Mouse (Mus musculus) CH12.LX (cell line): ENCODE measurements around the gene Actn4. TPM values are rescaled to one million over a fixed set of nuclear protein-coding genes. Genes with fewer than 3 reads are reported as not detected.
A peak's percentile ranks its signal among the peaks of the same experiment; 100 is the strongest.

ENCODE experiments used
- DNase-seq: peaks from one replicate; pipeline ENCODE4 v3.0.0-alpha.2; 2013; ENCODE audit errors: extremely low read depth
- H3K27ac ChIP-seq: 2 replicates; pipeline ENCODE4 v1.5.1; 2012; ENCODE audit warnings: low read depth, mild to moderate bottlenecking, control low read depth, moderate library complexity; ENCODE audit not compliant: insufficient read depth
- H3K27me3 ChIP-seq: replicated peaks from 2 replicates; pipeline ENCODE3; 2012; ENCODE audit warnings: inconsistent platforms
- H3K36me3 ChIP-seq, 2 experiments: replicated peaks in 1 of 2; 2 replicates each; pipeline versions ENCODE3 to v1.6.1; 2012; ENCODE audit warnings: inconsistent platforms in 1 of 2, low read length in 1 of 2, mild to moderate bottlenecking in 1 of 2, mixed read lengths in 1 of 2, moderate library complexity in 1 of 2; ENCODE audit not compliant: control insufficient read depth in 1 of 2, insufficient read depth in 1 of 2
- H3K4me1 ChIP-seq, 2 experiments: 2 replicates each; pipeline ENCODE4 v1.6.1; 2012; ENCODE audit warnings: inconsistent platforms in 1 of 2, moderate library complexity in 1 of 2; ENCODE audit not compliant: insufficient read depth in 2 of 2, control insufficient read depth in 1 of 2
- H3K4me2 ChIP-seq: 2 replicates; pipeline ENCODE4 v1.6.1; 2012; ENCODE audit warnings: low read depth, mild to moderate bottlenecking, control low read depth; ENCODE audit not compliant: poor library complexity, insufficient read depth, severe bottlenecking
- H3K4me3 ChIP-seq, 3 experiments: fragments of 150-350 bp in 1 of 3; sonication (generic) in 1 of 3; replicated peaks in 1 of 3; 2 replicates each; pipeline versions ENCODE3 to v1.5.1; 2011 to 2012; ENCODE audit warnings: low read depth in 2 of 3, low read length in 2 of 3, mild to moderate bottlenecking in 2 of 3, moderate library complexity in 2 of 3, control low read depth in 1 of 3, improper control_type of control experiment in 1 of 3, inconsistent platforms in 1 of 3, mixed read lengths in 1 of 3; ENCODE audit not compliant: poor library complexity in 1 of 3
- H3K79me2 ChIP-seq: replicated peaks from 2 replicates; pipeline ENCODE4 v1.6.1; 2012; ENCODE audit warnings: mild to moderate bottlenecking, moderate library complexity; ENCODE audit not compliant: control insufficient read depth, poor library complexity, insufficient read depth, severe bottlenecking; ENCODE audit errors: extremely low read depth
- H3K9ac ChIP-seq: 2 replicates; pipeline ENCODE4 v1.6.1; 2012; ENCODE audit warnings: low read depth, mild to moderate bottlenecking, control low read depth, moderate library complexity; ENCODE audit not compliant: insufficient read depth
- H3K9me3 ChIP-seq: replicated peaks from 2 replicates; pipeline ENCODE3; 2012; ENCODE audit warnings: low read length, inconsistent platforms, mixed read lengths
- BHLHE40 ChIP-seq: IDR thresholded peaks from 2 replicates; pipeline ENCODE4 v1.6.1; 2011; ENCODE audit warnings: mild to moderate bottlenecking, low read depth, low read length, improper control_type of control experiment
- CHD2 ChIP-seq: IDR thresholded peaks from 2 replicates; pipeline ENCODE4 v1.6.1; 2011; ENCODE audit warnings: low read length, improper control_type of control experiment
- ELF1 ChIP-seq: IDR thresholded peaks from 2 replicates; pipeline ENCODE4 v1.6.1; 2014; ENCODE audit warnings: low read depth, mild to moderate bottlenecking, inconsistent platforms, low read length, improper control_type of control experiment
- EP300 ChIP-seq: IDR thresholded peaks from 2 replicates; pipeline ENCODE4 v1.6.1; 2011; ENCODE audit warnings: low read length, improper control_type of control experiment
- ETS1 ChIP-seq: conservative IDR thresholded peaks from 2 replicates; pipeline ENCODE4 v1.6.1; 2012; ENCODE audit warnings: low read depth, mild to moderate bottlenecking, inconsistent platforms, low read length, improper control_type of control experiment, moderate library complexity
- HCFC1 ChIP-seq: IDR thresholded peaks from 2 replicates; pipeline ENCODE4 v1.6.1; 2012; ENCODE audit warnings: low read depth, mild to moderate bottlenecking, inconsistent platforms, low read length, improper control_type of control experiment
- IRF4 ChIP-seq: IDR thresholded peaks from 2 replicates; pipeline ENCODE4 v1.6.1; 2014; ENCODE audit warnings: low read depth, mild to moderate bottlenecking, inconsistent platforms, low read length, improper control_type of control experiment
- JUN ChIP-seq: IDR thresholded peaks from 2 replicates; pipeline ENCODE4 v1.6.1; 2011; ENCODE audit warnings: low read depth, mild to moderate bottlenecking, low read length, improper control_type of control experiment, moderate library complexity; ENCODE audit not compliant: insufficient read depth
- JUND ChIP-seq: conservative IDR thresholded peaks from 2 replicates; pipeline ENCODE4 v1.6.1; 2011; ENCODE audit warnings: low read depth, low read length, improper control_type of control experiment
- KAT2A ChIP-seq: IDR thresholded peaks from 2 replicates; pipeline ENCODE4 v1.6.1; 2012; ENCODE audit warnings: low read length, improper control_type of control experiment, inconsistent platforms; ENCODE audit not compliant: insufficient replicate concordance
- MAFK ChIP-seq: IDR thresholded peaks from 2 replicates; pipeline ENCODE4 v1.6.1; 2011; ENCODE audit warnings: low read length, improper control_type of control experiment; ENCODE audit not compliant: insufficient replicate concordance
- MAX ChIP-seq: IDR thresholded peaks from 2 replicates; pipeline ENCODE4 v1.6.1; 2011; ENCODE audit warnings: low read length, improper control_type of control experiment
- MEF2A ChIP-seq: IDR thresholded peaks from 2 replicates; pipeline ENCODE4 v1.6.1; 2014; ENCODE audit warnings: low read depth, mild to moderate bottlenecking, inconsistent platforms, low read length, improper control_type of control experiment, borderline replicate concordance
- MYC ChIP-seq: IDR thresholded peaks from 2 replicates; pipeline ENCODE4 v1.6.1; 2011; ENCODE audit warnings: low read depth, mild to moderate bottlenecking, improper control_type of control experiment, low read length
- NRF1 ChIP-seq: IDR thresholded peaks from 2 replicates; pipeline ENCODE4 v1.6.1; 2014; ENCODE audit warnings: low read depth, mild to moderate bottlenecking, inconsistent platforms, low read length, improper control_type of control experiment, moderate library complexity
- PAX5 ChIP-seq: IDR thresholded peaks from 2 replicates; pipeline ENCODE4 v1.6.1; 2012; ENCODE audit warnings: low read length, inconsistent platforms, mixed read lengths
- POLR2A ChIP-seq: IDR thresholded peaks from 2 replicates; pipeline ENCODE4 v1.6.1; 2011; ENCODE audit warnings: low read depth, mild to moderate bottlenecking, improper control_type of control experiment, low read length
- POLR2AphosphoS2 ChIP-seq: IDR thresholded peaks from 2 replicates; pipeline ENCODE4 v1.6.1; 2011; ENCODE audit warnings: low read depth, low read length, improper control_type of control experiment
- RAD21 ChIP-seq: IDR thresholded peaks from 2 replicates; pipeline ENCODE4 v1.6.1; 2011; ENCODE audit warnings: low read depth, mild to moderate bottlenecking, low read length, improper control_type of control experiment, moderate library complexity
- SMC3 ChIP-seq: IDR thresholded peaks from 2 replicates; pipeline ENCODE4 v1.6.1; 2011; ENCODE audit warnings: low read depth, low read length, improper control_type of control experiment
- TBP ChIP-seq: conservative IDR thresholded peaks from 2 replicates; pipeline ENCODE4 v1.6.1; 2011; ENCODE audit warnings: low read depth, low read length, improper control_type of control experiment
- TCF12 ChIP-seq: IDR thresholded peaks from 2 replicates; pipeline ENCODE4 v1.6.1; 2014; ENCODE audit warnings: low read depth, mild to moderate bottlenecking, inconsistent platforms, low read length, improper control_type of control experiment
- UBTF ChIP-seq: IDR thresholded peaks from 2 replicates; pipeline ENCODE4 v1.6.1; 2012; ENCODE audit warnings: low read depth, mild to moderate bottlenecking, inconsistent platforms, low read length, improper control_type of control experiment, moderate library complexity
- USF1 ChIP-seq: IDR thresholded peaks from 2 replicates; pipeline ENCODE4 v1.6.1; 2014; ENCODE audit warnings: low read depth, mild to moderate bottlenecking, inconsistent platforms, low read length, improper control_type of control experiment
- USF2 ChIP-seq: conservative IDR thresholded peaks from 2 replicates; pipeline ENCODE4 v1.6.1; 2011; ENCODE audit warnings: low read depth, low read length, improper control_type of control experiment
- ZC3H11A ChIP-seq: IDR thresholded peaks from 2 replicates; pipeline ENCODE4 v1.6.1; 2012; ENCODE audit warnings: low read depth, mild to moderate bottlenecking, inconsistent platforms, low read length, improper control_type of control experiment
- dilution Hi-C: fragments of 300-500 bp; cut with MboI; formaldehyde crosslinking; loops from 2 replicates; pipeline ENCODE4 v1.14.3; 2020; ENCODE audit warnings: low sequenced_read_pairs; ENCODE audit not compliant: extremely low pct_unique_long_range_greater_than_20kb, extremely low pct_ligation_motif_present
- in situ Hi-C: fragments of 300-500 bp; cut with MboI; formaldehyde crosslinking; loops from 3 replicates; pipeline ENCODE4 v1.14.3; 2019; ENCODE audit warnings: low sequenced_read_pairs, low pct_ligation_motif_present, low pct_unique_long_range_greater_than_20kb, mixed read lengths
- polyA plus RNA-seq: library from polyadenylated mRNA; unstranded; fragments of >175 nt; gene quantifications from 2 replicates; pipeline ENCODE4 v1.2.1, GENCODE M21; 2012; ENCODE audit warnings: low read depth; ENCODE audit not compliant: insufficient read length
- total RNA-seq, 2 experiments: library from RNA; depleted of rRNA; stranded (reverse); fragments of 300-350 nt in 1 of 2; fragments of >200 nt in 1 of 2; gene quantifications; 2 replicates each; pipeline ENCODE4 v1.2.3; 2012 to 2014

Actn4 gene
- total and polyA plus RNA-seq, 3 experiments, result 56.9 to 145 (median 63.4) TPM

- peak; percentile 66; the same call in 1 of the 2 replicates for TF ChIP-seq BHLHE40
- no peak for TF ChIP-seq POLR2AphosphoS2
- peak; percentile 65 for TF ChIP-seq CHD2
- 0 out of 2 replicates have a peak, but pooled peaks have one; percentile 3 for TF ChIP-seq JUND
- TF ChIP-seq HCFC1, result no peak
- TF ChIP-seq MAFK, result no peak
- no peak for TF ChIP-seq JUN
- TF ChIP-seq ZC3H11A, result no peak
- TF ChIP-seq SMC3, result no peak
- peak; percentile 94 for TF ChIP-seq IRF4
- TF ChIP-seq KAT2A, result no peak
- TF ChIP-seq RAD21, result no peak; the same call in none of the 2 replicates
- TF ChIP-seq USF2, result no peak
- TF ChIP-seq MEF2A, result peak; percentile 83
- TF ChIP-seq POLR2A, result peak; percentile 27; the same call in 1 of the 2 replicates
- TF ChIP-seq UBTF, result no peak
- no peak for TF ChIP-seq ELF1
- TF ChIP-seq USF1, result no peak
- no peak for TF ChIP-seq NRF1
Measured at GRCm38 (mm10) chr7:29007224-29008101, 45.3 kb upstream of the Actn4 start (continued).

DNA sequence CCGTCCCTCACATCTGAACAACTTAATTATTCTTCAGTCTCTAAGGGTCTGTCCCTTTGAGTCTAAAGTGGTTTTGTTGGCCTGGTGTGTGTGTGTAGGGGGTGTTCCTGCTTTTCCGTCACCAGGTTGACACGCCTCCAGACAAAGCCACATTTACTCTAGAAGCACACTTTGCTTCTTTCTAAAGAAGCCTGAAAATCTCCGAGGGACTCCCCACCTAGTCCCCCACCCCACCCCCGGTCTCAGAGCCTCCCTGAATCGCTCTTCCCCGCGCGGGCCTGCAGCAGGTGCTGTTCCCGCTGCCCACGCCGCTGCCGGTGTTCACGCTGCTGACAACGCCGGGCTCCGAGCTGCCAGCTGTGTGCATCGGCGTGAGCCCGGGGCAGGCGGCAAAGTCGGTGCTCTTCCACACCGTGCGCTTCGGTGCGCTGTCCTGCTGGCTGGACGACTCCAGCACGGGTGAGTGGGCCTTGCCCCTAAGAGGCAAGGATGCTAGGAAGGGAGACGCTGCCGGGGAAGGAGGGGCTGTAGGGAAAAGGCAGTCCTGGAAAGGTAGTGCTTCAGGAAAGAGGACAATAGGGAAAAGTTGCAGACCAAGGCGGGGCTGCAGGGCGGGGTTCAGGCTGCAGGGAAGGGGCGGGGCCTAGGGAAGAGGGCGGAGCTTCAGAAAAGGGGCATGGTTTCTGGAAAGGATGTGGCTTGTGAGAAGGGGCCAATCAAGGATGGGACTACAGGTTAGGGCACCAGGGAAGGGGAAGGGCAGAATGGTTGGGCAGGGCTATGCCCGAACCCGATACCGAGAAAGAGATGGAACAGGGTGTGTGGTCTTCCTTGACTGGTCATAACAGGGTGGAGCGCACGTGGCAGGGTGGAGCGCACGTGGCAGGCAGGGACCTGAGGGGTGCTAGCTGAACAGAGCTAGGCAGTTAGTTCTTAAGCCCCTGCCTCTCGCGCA is 38.8 kb upstream of the Actn4 start:
- Histone ChIP-seq H3K36me3 (peaks cover 76 to 88% of the 10 kb centered on the region in 2 experiments), H3K4me2 (no peak overlapping the region), H3K9ac (no peak overlapping the region), H3K79me2 (no peaks in the 10 kb centered on the region), H3K4me1 (peaks cover 6 to 67% of the 10 kb centered on the region in 2 experiments; a peak in 2 of 4 replicates), H3K27me3 (no peaks in the 10 kb centered on the region), H3K27ac (peak overlapping the region; percentile 85), H3K4me3 (peak overlapping the region in 1 of 3 experiments; percentile 42), H3K9me3 (peaks cover 32% of the 10 kb centered on the region)
- dilution Hi-C loops (no loop called here), in situ Hi-C loops (no loop called here)
- peak; percentile 93 for DNase-seq
- TF ChIP-seq ELF1 (no peak), POLR2A (peak; percentile 49; the same call in 1 of the 2 replicates), RAD21 (no peak), MYC (peak; percentile 67; the same call in 1 of the 2 replicates), HCFC1 (no peak), EP300 (peak; percentile 17; the same call in 1 of the 2 replicates), POLR2AphosphoS2 (0 out of 2 replicates have a peak, but pooled peaks have one; percentile 51), ETS1 (peak; percentile 50), TCF12 (no peak), MAX (peak; percentile 73), PAX5 (no peak), BHLHE40 (peak; percentile 90), TBP (no peak)
